Mouse (Mus musculus) midbrain, embryonic 15.5 days (tissue): ENCODE results near the gene Olfr403. TPM values are rescaled to one million over a fixed set of nuclear protein-coding genes. Genes with fewer than 3 reads are reported as not detected.
"Not testable (repeated sequence)": the region's sequence is repeated elsewhere in the genome, so short reads cannot be mapped to it uniquely, and the experiment has no call there.

ENCODE experiments used
- ATAC-seq: fragments of 200-750 bp; cut with Nextera tagmentation; replicated peaks from 2 replicates; pipeline ENCODE4 v1.8.0; 2017; ENCODE audit warnings: moderate TSS enrichment
- H3K27ac ChIP-seq: fragments of 300-500 bp; sonication (generic); 2 replicates; pipeline ENCODE4 v1.5.1; 2015; ENCODE audit warnings: mild to moderate bottlenecking, inconsistent platforms
- H3K27me3 ChIP-seq: fragments of 300-500 bp; sonication (generic); replicated peaks from 2 replicates; pipeline ENCODE4 v1.6.1; 2015; ENCODE audit warnings: inconsistent platforms
- H3K36me3 ChIP-seq: fragments of 300-500 bp; sonication (generic); replicated peaks from 2 replicates; pipeline ENCODE4 v1.6.1; 2015; ENCODE audit warnings: inconsistent platforms
- H3K4me1 ChIP-seq: fragments of 300-500 bp; sonication (generic); 2 replicates; pipeline ENCODE4 v1.6.1; 2015; ENCODE audit warnings: inconsistent platforms
- H3K4me2 ChIP-seq: fragments of 300-500 bp; sonication (generic); 2 replicates; pipeline ENCODE4 v1.6.1; 2015; ENCODE audit warnings: inconsistent platforms, mild to moderate bottlenecking, moderate library complexity
- H3K4me3 ChIP-seq: fragments of 300-500 bp; sonication (generic); 2 replicates; pipeline ENCODE4 v1.5.1; 2015; ENCODE audit warnings: mild to moderate bottlenecking, inconsistent platforms
- H3K9ac ChIP-seq: fragments of 300-500 bp; sonication (generic); 2 replicates; pipeline ENCODE4 v1.6.1; 2015; ENCODE audit warnings: mild to moderate bottlenecking, inconsistent platforms
- H3K9me3 ChIP-seq: fragments of 300-500 bp; sonication (generic); 2 replicates; pipeline ENCODE4 v1.6.1; 2016; ENCODE audit warnings: inconsistent platforms
- WGBS: fragments of 180-500 bp; shearing (Covaris S2); methylation state at CpG from one replicate; pipeline ENCODE4 v1.1.7; 2015; ENCODE audit warnings: mixed read lengths; 5-methylcytosine and 5-hydroxymethylcytosine counted together
- polyA plus RNA-seq: library from polyadenylated mRNA; unstranded; fragments of >200 nt; fragmentation: Nextera tagmentation; extraction: Ambion mirVana; gene quantifications from 2 replicates; pipeline ENCODE4 v1.2.1, GENCODE M21; 2015

Gene Olfr403
- polyA plus RNA-seq, result not detected in 2 replicates

- Histone ChIP-seq H3K27ac (no peak within 1 kb of the TSS), H3K4me2 (no peak within 1 kb of the TSS), H3K27me3 (no peaks in the 10 kb centered on the region), H3K4me1 (no peaks in the 10 kb centered on the region), H3K9me3 (peaks cover 5% of the 10 kb centered on the region; the same call in 1 of the 2 replicates), H3K36me3 (no peaks in the 10 kb centered on the region), H3K9ac (no peak within 1 kb of the TSS), H3K4me3 (no peak within 1 kb of the TSS)
- ATAC-seq, result no peak
Observed at GRCm38 (mm10) chr11:74185949-74186348, at the start of gene Olfr403. Gene Olfr403 (plus strand): TSS chr11:74186249.

- ATAC-seq, H3K4me3 ChIP-seq, H3K27ac ChIP-seq, H3K4me2 ChIP-seq, H3K4me1 ChIP-seq, H3K9ac ChIP-seq, H3K36me3 ChIP-seq, H3K27me3 ChIP-seq: not testable (repeated sequence)
- peaks cover 14% of the 10 kb centered on the region for H3K9me3 ChIP-seq
- 27% methylated on average over 1 of the region's 1 CpGs for WGBS
Observed at GRCm38 (mm10) chr11:74140001-74140400, 46.0 kb upstream of the Olfr403 start.

- H3K27ac ChIP-seq, result no peak overlapping the region
- H3K36me3 ChIP-seq, result no peaks in the 10 kb centered on the region
- no peak overlapping the region for H3K4me3 ChIP-seq
- H3K4me2 ChIP-seq, result no peak overlapping the region
- peaks cover 14% of the 10 kb centered on the region for H3K9me3 ChIP-seq
- H3K9ac ChIP-seq, result no peak overlapping the region
- no peaks in the 10 kb centered on the region for H3K4me1 ChIP-seq
- ATAC-seq, result no peak
- H3K27me3 ChIP-seq, result no peaks in the 10 kb centered on the region
Observed at GRCm38 (mm10) chr11:74145866-74146265, 40.2 kb upstream of the Olfr403 start.

- no peak within 1 kb of the TSS for H3K4me2 ChIP-seq
- 64% methylated on average over 3 of the region's 3 CpGs for WGBS
- H3K9ac ChIP-seq, result no peak within 1 kb of the TSS
- no peaks in the 10 kb centered on the region for H3K4me1 ChIP-seq
- no peaks in the 10 kb centered on the region for H3K36me3 ChIP-seq
- ATAC-seq, result no peak
- H3K27ac ChIP-seq, result no peak within 1 kb of the TSS
- peaks cover 16% of the 10 kb centered on the region for H3K9me3 ChIP-seq
- H3K27me3 ChIP-seq, result no peaks in the 10 kb centered on the region
- no peak within 1 kb of the TSS for H3K4me3 ChIP-seq
Observed at GRCm38 (mm10) chr11:74153229-74153628, 32.8 kb upstream of the Olfr403 start, which contains the start of gene Olfr402. Gene Olfr402 (plus strand): TSS chr11:74153529.

GRCm38 (mm10) chr11:74168771-74169170 lies 17.3 kb upstream of the Olfr403 start:
- Histone ChIP-seq H3K4me2 (no peak overlapping the region), H3K9me3 (peaks cover 5% of the 10 kb centered on the region; the same call in 1 of the 2 replicates), H3K27ac (no peak overlapping the region), H3K4me1 (no peaks in the 10 kb centered on the region), H3K36me3 (no peaks in the 10 kb centered on the region), H3K9ac (no peak overlapping the region), H3K27me3 (no peaks in the 10 kb centered on the region), H3K4me3 (no peak overlapping the region)
- ATAC-seq, result no peak

GRCm38 (mm10) chr11:74183168-74183567 lies 2.9 kb upstream of the Olfr403 start:
- H3K27me3 ChIP-seq, result no peaks in the 10 kb centered on the region
- no peaks in the 10 kb centered on the region for H3K36me3 ChIP-seq
- no peak overlapping the region for H3K27ac ChIP-seq
- 80% methylated on average over 4 of the region's 4 CpGs for WGBS
- no peak overlapping the region for H3K9ac ChIP-seq
- H3K4me1 ChIP-seq, result no peaks in the 10 kb centered on the region
- no peak overlapping the region for H3K4me3 ChIP-seq
- H3K9me3 ChIP-seq, result peaks cover 8% of the 10 kb centered on the region; the same call in 1 of the 2 replicates
- no peak overlapping the region for H3K4me2 ChIP-seq
- no peak for ATAC-seq

- WGBS, result 83% methylated on average over 4 of the region's 4 CpGs
- H3K4me2 ChIP-seq, result no peak overlapping the region
- H3K36me3 ChIP-seq, result no peaks in the 10 kb centered on the region
- H3K27me3 ChIP-seq, result no peaks in the 10 kb centered on the region
- no peaks in the 10 kb centered on the region for H3K4me1 ChIP-seq
- H3K4me3 ChIP-seq, result no peak overlapping the region
- no peak for ATAC-seq
- H3K9ac ChIP-seq, result no peak overlapping the region
- H3K9me3 ChIP-seq, result peaks cover 8% of the 10 kb centered on the region; the same call in 1 of the 2 replicates
- no peak overlapping the region for H3K27ac ChIP-seq
Observed at GRCm38 (mm10) chr11:74183745-74184144, 2.3 kb upstream of the Olfr403 start.

- no peaks in the 10 kb centered on the region for H3K27me3 ChIP-seq
- WGBS, result 53% methylated on average over 1 of the region's 1 CpGs
- 0 out of 2 replicates have a peak, but pooled peaks cover 4% of the 10 kb centered on the region for H3K9me3 ChIP-seq
- no peaks in the 10 kb centered on the region for H3K36me3 ChIP-seq
- no peak within 1 kb of the TSS for H3K4me2 ChIP-seq
- ATAC-seq, result no peak
- H3K4me3 ChIP-seq, result no peak within 1 kb of the TSS
- no peak within 1 kb of the TSS for H3K9ac ChIP-seq
- H3K27ac ChIP-seq, result no peak within 1 kb of the TSS
- H3K4me1 ChIP-seq, result no peaks in the 10 kb centered on the region
Observed at GRCm38 (mm10) chr11:74211279-74211678, 25.2 kb downstream of the Olfr403 start, which contains the start of gene Olfr43. Gene Olfr43 (minus strand): TSS chr11:74211379.

GRCm38 (mm10) chr11:74241201-74241600 lies 55.2 kb downstream of the Olfr403 start:
- Histone ChIP-seq H3K27me3 (no peaks in the 10 kb centered on the region), H3K4me2 (no peak overlapping the region)
- 87% methylated on average over 3 of the region's 3 CpGs for WGBS

More at GRCm38 (mm10) chr11:74241201-74241600, 55.2 kb downstream of the Olfr403 start:
- no peak overlapping the region for H3K27ac ChIP-seq
- H3K9ac ChIP-seq, result no peak overlapping the region
- no peaks in the 10 kb centered on the region for H3K36me3 ChIP-seq
- H3K9me3 ChIP-seq, result no peaks in the 10 kb centered on the region
- ATAC-seq, result no peak
- no peaks in the 10 kb centered on the region for H3K4me1 ChIP-seq
- H3K4me3 ChIP-seq, result no peak overlapping the region

Other genes starting within 250 kb of the Olfr403 start
- not detected in 2 replicates for gene Olfr23, start 249.6 kb upstream of the Olfr403 start, polyA plus RNA-seq
- not detected in 2 replicates for gene Olfr397, start 225.4 kb upstream of the Olfr403 start, polyA plus RNA-seq
- not detected in 2 replicates for gene Olfr398, start 195.8 kb upstream of the Olfr403 start, polyA plus RNA-seq
- gene Olfr139, start 129.7 kb upstream of the Olfr403 start, polyA plus RNA-seq, result not detected in 2 replicates
- gene Olfr399, start 129.6 kb upstream of the Olfr403 start, polyA plus RNA-seq, result not detected in 2 replicates
- not detected in 2 replicates for gene Zfp616, start 116.3 kb upstream of the Olfr403 start, polyA plus RNA-seq
- not detected in 2 replicates for gene Olfr401, start 72.5 kb upstream of the Olfr403 start, polyA plus RNA-seq
- not detected in 2 replicates for gene Olfr402, start 32.7 kb upstream of the Olfr403 start, polyA plus RNA-seq
- not detected in 2 replicates for gene Olfr43, start 25.1 kb downstream of the Olfr403 start, polyA plus RNA-seq
- gene Olfr406, start 73.6 kb downstream of the Olfr403 start, polyA plus RNA-seq, result not detected in 2 replicates
- gene Olfr59, start 97.5 kb downstream of the Olfr403 start, polyA plus RNA-seq, result not detected in 2 replicates
- gene Olfr410, start 151.8 kb downstream of the Olfr403 start, polyA plus RNA-seq, result not detected in 2 replicates
- not detected in 2 replicates for gene Olfr411, start 166.4 kb downstream of the Olfr403 start, polyA plus RNA-seq
- gene Olfr412, start 175.8 kb downstream of the Olfr403 start, polyA plus RNA-seq, result not detected in 2 replicates